Mouse (Mus musculus): Measurements from ENCODE around the gene Bcor. TPM values are rescaled to one million over a fixed set of nuclear protein-coding genes. Genes with fewer than 3 reads are reported as not detected.

Gene Bcor
- 0.32 TPM for polyA plus RNA-seq (2014; fragmentation: Illumina TruSeq; extraction: RNeasy Lipid Tissue Mini Kit (QIAGEN cat#74804); ENCODE audit: low read depth, low replicate concordance)

DNA sequence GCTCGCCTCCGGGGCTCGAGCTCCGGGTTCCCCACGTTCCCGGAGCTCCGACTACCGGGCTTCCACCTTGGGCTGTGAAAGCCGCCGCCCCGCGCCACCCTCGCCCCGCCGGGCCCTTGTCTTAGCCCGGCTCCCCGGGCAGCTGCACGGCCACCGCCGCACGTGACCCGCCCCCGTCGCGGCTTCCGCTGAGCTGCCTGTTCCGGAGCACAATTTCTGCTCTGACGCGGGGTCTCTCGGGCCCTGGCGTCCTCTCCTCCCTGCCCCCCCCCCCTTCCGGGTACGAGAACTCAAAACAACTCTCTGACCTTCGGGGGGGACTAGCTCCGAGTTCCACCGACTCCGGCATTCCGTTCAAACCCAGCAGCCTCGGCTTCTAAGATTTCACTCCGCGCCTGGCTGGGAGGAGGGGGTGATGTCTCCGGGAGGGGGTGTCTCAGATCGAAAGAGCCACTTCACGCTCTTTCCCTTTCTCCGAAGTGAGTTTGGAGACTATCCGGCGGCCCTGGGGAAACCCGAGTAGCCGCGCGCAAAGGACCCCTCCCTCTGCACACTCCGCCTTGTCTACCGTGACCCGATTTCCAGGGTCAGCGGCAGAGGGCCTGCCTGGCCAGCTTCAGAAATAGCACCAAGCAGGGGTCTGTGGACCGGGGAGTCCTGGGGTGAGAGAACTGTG lies at the start of gene Bcor:
Gene Bcor (minus strand): TSS at position 375 of the 676 bp plus-strand sequence.

